Mouse (Mus musculus) midbrain, embryonic 10.5 days (tissue): ENCODE measurements at regions not wholly inside any gene's neighbourhood (a gene's known extent, or its start where the extent isn't known, plus 50 kb on each side); places are given as distances from the start of the nearest gene placed in this dataset.

ENCODE experiments used
- DNase-seq: peaks from one replicate; pipeline ENCODE4 v3.0.0-alpha.2; 2017; ENCODE audit warnings: low spot score
- H3K27ac ChIP-seq: fragments of 300-500 bp; sonication (generic); replicated peaks from 2 replicates; pipeline ENCODE4 v1.5.1; 2016; ENCODE audit warnings: mild to moderate bottlenecking
- H3K27me3 ChIP-seq: fragments of 300-500 bp; sonication (generic); 2 replicates; pipeline ENCODE4 v1.6.1; 2016; ENCODE audit warnings: low read depth, mild to moderate bottlenecking; ENCODE audit not compliant: poor library complexity, severe bottlenecking
- H3K36me3 ChIP-seq: fragments of 300-500 bp; sonication (generic); 2 replicates; pipeline ENCODE4 v1.6.1; 2016; ENCODE audit warnings: mild to moderate bottlenecking, moderate library complexity
- H3K4me1 ChIP-seq: fragments of 300-500 bp; sonication (generic); 2 replicates; pipeline ENCODE4 v1.6.1; 2016
- H3K4me3 ChIP-seq: fragments of 300-500 bp; sonication (generic); 2 replicates; pipeline ENCODE4 v1.5.1; 2016; ENCODE audit warnings: mild to moderate bottlenecking, moderate library complexity
- H3K9me3 ChIP-seq: fragments of 300-500 bp; sonication (generic); replicated peaks from 2 replicates; pipeline ENCODE4 v1.6.1; 2016; ENCODE audit warnings: mild to moderate bottlenecking
- WGBS: fragments of 180-500 bp; shearing (Covaris S2); methylation state at CpG from one replicate; pipeline ENCODE4 v1.1.7; 2016; 5-methylcytosine and 5-hydroxymethylcytosine counted together

- WGBS = 53% methylated on average over 15 of the region's 15 CpGs
- peak; percentile 17 for DNase-seq
Observed at GRCm38 (mm10) chr9:59134171-59135041, 98.2 kb upstream of the Neo1 start.

GRCm38 (mm10) chr9:59129699-59130340 lies 93.6 kb upstream of the Neo1 start:
- no peak overlapping the region for H3K27ac ChIP-seq
- H3K4me3 ChIP-seq = no peak overlapping the region
- no peak for DNase-seq
- H3K9me3 ChIP-seq = no peaks in the 10 kb centered on the region
- peaks cover 26% of the 10 kb centered on the region for H3K4me1 ChIP-seq
- H3K27me3 ChIP-seq = no peaks in the 10 kb centered on the region; the same call in 1 of the 2 replicates
- no peaks in the 10 kb centered on the region for H3K36me3 ChIP-seq
- WGBS = 86% methylated on average over 9 of the region's 9 CpGs

More at GRCm38 (mm10) chr9:59134171-59135041, 98.2 kb upstream of the Neo1 start:
- Histone ChIP-seq H3K4me3 (no peak overlapping the region), H3K4me1 (peaks cover 23% of the 10 kb centered on the region), H3K36me3 (no peaks in the 10 kb centered on the region), H3K27me3 (no peaks in the 10 kb centered on the region; the same call in 1 of the 2 replicates), H3K27ac (peak overlapping the region; percentile 30; the same call in 1 of the 2 replicates), H3K9me3 (no peaks in the 10 kb centered on the region)

GRCm38 (mm10) chr9:59129252-59129651 lies 93.0 kb upstream of the Neo1 start:
- no peaks in the 10 kb centered on the region for H3K36me3 ChIP-seq
- no peak overlapping the region for H3K27ac ChIP-seq
- no peaks in the 10 kb centered on the region for H3K9me3 ChIP-seq
- H3K4me3 ChIP-seq = no peak overlapping the region
- peaks cover 21% of the 10 kb centered on the region for H3K4me1 ChIP-seq
- no peak for DNase-seq
- no peaks in the 10 kb centered on the region; the same call in 1 of the 2 replicates for H3K27me3 ChIP-seq
- 79% methylated on average over 1 of the region's 1 CpGs for WGBS

GRCm38 (mm10) chr9:59128023-59128422 lies 91.8 kb upstream of the Neo1 start:
- Histone ChIP-seq H3K9me3 (no peaks in the 10 kb centered on the region), H3K4me3 (no peak overlapping the region), H3K27me3 (no peaks in the 10 kb centered on the region), H3K27ac (no peak overlapping the region), H3K36me3 (no peaks in the 10 kb centered on the region), H3K4me1 (peaks cover 11% of the 10 kb centered on the region)
- no peak for DNase-seq
- 87% methylated on average over 2 of the region's 2 CpGs for WGBS

GRCm38 (mm10) chr9:59125886-59126285 lies 89.6 kb upstream of the Neo1 start:
- Histone ChIP-seq H3K4me3 (no peak overlapping the region), H3K36me3 (no peaks in the 10 kb centered on the region), H3K27me3 (no peaks in the 10 kb centered on the region), H3K27ac (no peak overlapping the region), H3K9me3 (no peaks in the 10 kb centered on the region), H3K4me1 (peaks cover 8% of the 10 kb centered on the region)
- no peak for DNase-seq
- WGBS = 84% methylated on average over 6 of the region's 6 CpGs

GRCm38 (mm10) chr9:59116561-59116960 lies 80.3 kb upstream of the Neo1 start:
- H3K27ac ChIP-seq = no peak overlapping the region
- H3K9me3 ChIP-seq = no peaks in the 10 kb centered on the region
- 80% methylated on average over 2 of the region's 2 CpGs for WGBS
- no peak overlapping the region for H3K4me3 ChIP-seq
- H3K27me3 ChIP-seq = peaks cover 4% of the 10 kb centered on the region; the same call in 1 of the 2 replicates
- H3K4me1 ChIP-seq = peaks cover 13% of the 10 kb centered on the region
- no peaks in the 10 kb centered on the region for H3K36me3 ChIP-seq
- no peak for DNase-seq

- no peaks in the 10 kb centered on the region for H3K36me3 ChIP-seq
- peaks cover 13% of the 10 kb centered on the region for H3K4me1 ChIP-seq
- H3K4me3 ChIP-seq = no peak overlapping the region
- DNase-seq = no peak
- no peaks in the 10 kb centered on the region for H3K9me3 ChIP-seq
- peaks cover 5% of the 10 kb centered on the region; the same call in 1 of the 2 replicates for H3K27me3 ChIP-seq
- whole genome bisulfite sequencing = 40% methylated on average over 4 of the region's 4 CpGs
- H3K27ac ChIP-seq = 0 out of 2 replicates have a peak overlapping the region, but pooled peaks have one; percentile 3
Observed at GRCm38 (mm10) chr9:59113859-59114258, 77.6 kb upstream of the Neo1 start.

GRCm38 (mm10) chr9:59099738-59100137 lies 63.5 kb upstream of the Neo1 start:
- Histone ChIP-seq H3K4me1 (peaks cover 8% of the 10 kb centered on the region; the same call in 1 of the 2 replicates), H3K27ac (no peak overlapping the region), H3K9me3 (no peaks in the 10 kb centered on the region), H3K27me3 (no peaks in the 10 kb centered on the region), H3K4me3 (no peak overlapping the region), H3K36me3 (no peaks in the 10 kb centered on the region)
- no peak for DNase-seq
- 82% methylated on average over 5 of the region's 5 CpGs for WGBS

- DNase-seq = no peak
- H3K9me3 ChIP-seq = no peaks in the 10 kb centered on the region
Observed at GRCm38 (mm10) chr9:59097564-59097963, 61.3 kb upstream of the Neo1 start.

GRCm38 (mm10) chr9:59096551-59097268 lies 60.5 kb upstream of the Neo1 start:
- Histone ChIP-seq H3K4me3 (no peak overlapping the region), H3K9me3 (no peaks in the 10 kb centered on the region), H3K4me1 (peaks cover 8% of the 10 kb centered on the region; the same call in 1 of the 2 replicates), H3K27ac (no peak overlapping the region; the same call in 1 of the 2 replicates), H3K36me3 (no peaks in the 10 kb centered on the region), H3K27me3 (no peaks in the 10 kb centered on the region)
- no peak for DNase-seq
- 71% methylated on average over 12 of the region's 12 CpGs for WGBS

More at GRCm38 (mm10) chr9:59097564-59097963, 61.3 kb upstream of the Neo1 start:
- Histone ChIP-seq H3K27me3 (no peaks in the 10 kb centered on the region), H3K4me1 (peaks cover 8% of the 10 kb centered on the region; the same call in 1 of the 2 replicates), H3K4me3 (no peak overlapping the region), H3K36me3 (no peaks in the 10 kb centered on the region), H3K27ac (no peak overlapping the region)
- 69% methylated on average over 4 of the region's 4 CpGs for WGBS

- 84% methylated on average over 7 of the region's 7 CpGs for WGBS
- Histone ChIP-seq H3K27me3 (no peaks in the 10 kb centered on the region), H3K27ac (no peak overlapping the region), H3K36me3 (no peaks in the 10 kb centered on the region), H3K4me3 (no peak overlapping the region), H3K9me3 (no peaks in the 10 kb centered on the region), H3K4me1 (peaks cover 8% of the 10 kb centered on the region; the same call in 1 of the 2 replicates)
- DNase-seq = no peak
Observed at GRCm38 (mm10) chr9:59095626-59096025, 59.4 kb upstream of the Neo1 start.

- peaks cover 8% of the 10 kb centered on the region; the same call in 1 of the 2 replicates for H3K4me1 ChIP-seq
- H3K36me3 ChIP-seq = no peaks in the 10 kb centered on the region
- H3K9me3 ChIP-seq = no peaks in the 10 kb centered on the region
- no peak overlapping the region for H3K27ac ChIP-seq
- H3K27me3 ChIP-seq = no peaks in the 10 kb centered on the region
- no peak for DNase-seq
- H3K4me3 ChIP-seq = no peak overlapping the region
- WGBS = 86% methylated on average over 4 of the region's 4 CpGs
Observed at GRCm38 (mm10) chr9:59094106-59094505, 57.9 kb upstream of the Neo1 start.
